Mouse (Mus musculus) lung, embryonic 14.5 days (tissue): Measurements from ENCODE around the gene Slc17a7. TPM values are rescaled to one million over a fixed set of nuclear protein-coding genes. Genes with fewer than 3 reads are reported as not detected.

Experiments
- ATAC-seq: fragments of 200-750 bp; cut with Nextera tagmentation; 2 replicates; pipeline ENCODE4 v1.8.0; 2017; ENCODE audit warnings: mild to moderate bottlenecking, moderate TSS enrichment, moderate library complexity; ENCODE audit not compliant: insufficient read depth
- DNase-seq: peaks from one replicate; pipeline ENCODE4 v3.0.0-alpha.2; 2015
- H3K27ac ChIP-seq: fragments of 300-500 bp; sonication (generic); 2 replicates; pipeline ENCODE4 v1.5.1; 2014; ENCODE audit warnings: low read depth, mild to moderate bottlenecking, moderate library complexity
- H3K27me3 ChIP-seq: fragments of 300-500 bp; sonication (generic); 2 replicates; pipeline ENCODE4 v1.6.1; 2014; ENCODE audit warnings: low read length, control low read depth; ENCODE audit not compliant: insufficient read depth
- H3K36me3 ChIP-seq: fragments of 300-500 bp; sonication (generic); 2 replicates; pipeline ENCODE4 v1.6.1; 2014; ENCODE audit warnings: control low read depth; ENCODE audit not compliant: insufficient read depth
- H3K4me1 ChIP-seq: fragments of 300-500 bp; sonication (generic); 2 replicates; pipeline ENCODE4 v1.6.1; 2014; ENCODE audit warnings: antibody characterized with exemption, control low read depth; ENCODE audit not compliant: insufficient read depth
- H3K4me2 ChIP-seq: fragments of 300-500 bp; sonication (generic); 2 replicates; pipeline ENCODE4 v1.6.1; 2014; ENCODE audit warnings: mild to moderate bottlenecking
- H3K4me3 ChIP-seq: fragments of 300-500 bp; sonication (generic); 2 replicates; pipeline ENCODE4 v1.5.1; 2014; ENCODE audit warnings: low read depth, low read length
- H3K9ac ChIP-seq: fragments of 300-500 bp; sonication (generic); 2 replicates; pipeline ENCODE4 v1.6.1; 2014
- H3K9me3 ChIP-seq: fragments of 300-500 bp; sonication (generic); 2 replicates; pipeline ENCODE4 v1.6.1; 2016; ENCODE audit warnings: low read depth, low read length, control low read depth
- CTCF ChIP-seq: IDR thresholded peaks from 2 replicates; pipeline ENCODE4 v1.5.1; 2016; ENCODE audit warnings: antibody characterized with exemption, low read depth
- WGBS: fragments of 180-500 bp; shearing (Covaris S2); extraction: QIAGEN DNeasy Blood & Tissue Kit; methylation state at CpG from one replicate; pipeline ENCODE4 v1.1.7; 2014; 5-methylcytosine and 5-hydroxymethylcytosine counted together
- polyA plus RNA-seq: library from polyadenylated mRNA; unstranded; fragments of >200 nt; fragmentation: Nextera tagmentation; extraction: Ambion mirVana; gene quantifications from 2 replicates; pipeline ENCODE4 v1.2.1, GENCODE M21; 2014

Slc17a7 gene
- polyA plus RNA-seq, 1 experiment from 2014 or later: 0.09 TPM

- Histone ChIP-seq H3K4me3 (peak overlapping the region; percentile 36), H3K27me3 (peaks cover 46% of the 10 kb centered on the region), H3K36me3 (peaks cover 27% of the 10 kb centered on the region; the same call in 1 of the 2 replicates), H3K4me2 (peak overlapping the region; percentile 72), H3K27ac (no peak overlapping the region), H3K4me1 (peaks cover 4% of the 10 kb centered on the region; the same call in 1 of the 2 replicates), H3K9me3 (no peaks in the 10 kb centered on the region), H3K9ac (peak overlapping the region; percentile 45)
- peak; percentile 85 for TF ChIP-seq CTCF
- 4% methylated on average over 35 of the region's 35 CpGs for WGBS
- DNase-seq (peak; percentile 96), ATAC-seq (peak; percentile 91)
These were observed 1.9 kb upstream of the Slc17a7 start for GRCm38 (mm10) chr7:45161612-45162473.

GRCm38 (mm10) chr7:45162551-45162950 lies 1.2 kb upstream of the Slc17a7 start:
- Histone ChIP-seq H3K27me3 (peaks cover 53% of the 10 kb centered on the region), H3K36me3 (peaks cover 27% of the 10 kb centered on the region; the same call in 1 of the 2 replicates), H3K27ac (no peak overlapping the region), H3K4me1 (peaks cover 4% of the 10 kb centered on the region; the same call in 1 of the 2 replicates), H3K9ac (no peak overlapping the region), H3K4me3 (peak overlapping the region; percentile 36), H3K4me2 (peak overlapping the region; percentile 72), H3K9me3 (no peaks in the 10 kb centered on the region)
- ATAC-seq (no peak; the same call in 1 of the 2 replicates), DNase-seq (no peak)
- WGBS: 28% methylated on average over 6 of the region's 6 CpGs
- TF ChIP-seq CTCF: no peak

GRCm38 (mm10) chr7:45162996-45163615 lies 643 bp upstream of the Slc17a7 start:
- no peak for TF ChIP-seq CTCF
- DNase-seq (no peak), ATAC-seq (no peak)
- Histone ChIP-seq H3K27ac (no peak overlapping the region), H3K36me3 (peaks cover 22% of the 10 kb centered on the region; the same call in 1 of the 2 replicates), H3K4me1 (peaks cover 4% of the 10 kb centered on the region; the same call in 1 of the 2 replicates), H3K27me3 (peaks cover 58% of the 10 kb centered on the region), H3K4me3 (no peak overlapping the region), H3K4me2 (no peak overlapping the region), H3K9me3 (no peaks in the 10 kb centered on the region), H3K9ac (no peak overlapping the region)
- 73% methylated on average over 9 of the region's 9 CpGs for WGBS

GRCm38 (mm10) chr7:45164833-45165232 lies 1.1 kb downstream of the Slc17a7 start:
- ATAC-seq (no peak), DNase-seq (no peak)
- Histone ChIP-seq H3K36me3 (peaks cover 7% of the 10 kb centered on the region; the same call in 1 of the 2 replicates), H3K9ac (no peak overlapping the region), H3K9me3 (peaks cover 11% of the 10 kb centered on the region), H3K4me3 (no peak overlapping the region), H3K27ac (no peak overlapping the region), H3K4me2 (no peak overlapping the region), H3K4me1 (peaks cover 4% of the 10 kb centered on the region; the same call in 1 of the 2 replicates), H3K27me3 (peaks cover 75% of the 10 kb centered on the region)
- no peak for TF ChIP-seq CTCF
- 60% methylated on average over 5 of the region's 5 CpGs for WGBS

- 43% methylated on average over 11 of the region's 11 CpGs for WGBS
- peaks cover 80% of the 10 kb centered on the region for H3K27me3 ChIP-seq
- H3K4me1 ChIP-seq: peaks cover 4% of the 10 kb centered on the region; the same call in 1 of the 2 replicates
- H3K4me3 ChIP-seq: no peak overlapping the region
- ATAC-seq (no peak), DNase-seq (no peak)
- H3K9ac ChIP-seq: no peak overlapping the region
- H3K36me3 ChIP-seq: no peaks in the 10 kb centered on the region
- H3K27ac ChIP-seq: no peak overlapping the region
- H3K9me3 ChIP-seq: peaks cover 17% of the 10 kb centered on the region
- TF ChIP-seq CTCF: no peak
- H3K4me2 ChIP-seq: no peak overlapping the region
These were observed 2.0 kb downstream of the Slc17a7 start for GRCm38 (mm10) chr7:45165701-45166100.

GRCm38 (mm10) chr7:45166950-45167401 lies 3.2 kb downstream of the Slc17a7 start:
- DNase-seq (no peak), ATAC-seq (no peak)
- TF ChIP-seq CTCF: no peak
- Histone ChIP-seq H3K4me3 (no peak overlapping the region), H3K9me3 (peaks cover 17% of the 10 kb centered on the region), H3K4me1 (peaks cover 4% of the 10 kb centered on the region; the same call in 1 of the 2 replicates), H3K27me3 (peaks cover 80% of the 10 kb centered on the region), H3K36me3 (no peaks in the 10 kb centered on the region), H3K4me2 (no peak overlapping the region), H3K27ac (no peak overlapping the region), H3K9ac (no peak overlapping the region)
- WGBS: 15% methylated on average over 9 of the region's 10 CpGs
